Mouse (Mus musculus): ENCODE measurements around the gene Pigc. TPM values are rescaled to one million over a fixed set of nuclear protein-coding genes. Genes with fewer than 3 reads are reported as not detected.

Gene Pigc
- total RNA-seq, 1 experiment, result 6.4 TPM

DNA sequence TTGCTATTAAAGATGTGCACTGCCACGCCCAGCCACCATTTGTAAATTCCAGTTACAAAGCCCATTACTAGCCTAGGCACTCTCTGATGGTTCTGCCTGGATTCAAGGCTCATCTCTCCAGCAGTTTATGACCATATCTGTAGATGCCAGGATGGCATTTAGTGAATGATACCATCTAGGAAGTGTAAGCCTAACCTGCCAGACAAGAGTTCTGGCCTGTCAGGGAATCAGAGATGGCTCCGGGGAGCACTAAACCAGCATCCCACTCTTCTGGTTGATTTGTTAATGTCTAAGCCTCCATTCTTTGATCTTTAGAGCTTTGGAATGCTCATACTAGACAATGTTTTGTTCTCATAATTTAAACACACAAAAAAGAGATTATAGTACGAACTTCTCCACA is 44.7 kb upstream of the Pigc start:
- H3K4me3 ChIP-seq (ENCODE audit: insufficient read depth in 1 of 2, low read depth in 1 of 2, low read length in 2 of 2, poor library complexity in 1 of 2, severe bottlenecking in 1 of 2), result no peak overlapping the region
- H3K36me3 ChIP-seq (ENCODE audit: control insufficient read depth, insufficient read depth, low read length, poor library complexity, severe bottlenecking), result no peaks in the 10 kb centered on the region
- H3K27ac ChIP-seq (ENCODE audit: insufficient read depth, low read depth, low read length, poor library complexity, severe bottlenecking), result no peak overlapping the region
- no peak for DNase-seq (ENCODE audit: low read depth, low spot score)
- H3K4me1 ChIP-seq (ENCODE audit: control insufficient read depth in 2 of 2, insufficient read depth in 2 of 2, low read length in 2 of 2, poor library complexity in 1 of 2), result peaks cover 5 to 18% of the 10 kb centered on the region in 2 experiments; a peak in 3 of 4 replicates
- in situ Hi-C loops (cut with MboI; ENCODE audit: low sequenced_read_pairs in 2 of 2, unreplicated experiment in 2 of 2), result no loop called here
- no peak overlapping the region for H3K9ac ChIP-seq (ENCODE audit: insufficient read depth, low read depth, low read length, poor library complexity, severe bottlenecking)
- H3K9me3 ChIP-seq (ENCODE audit: control insufficient read depth, insufficient read depth, low read depth, low read length), result no peaks in the 10 kb centered on the region
- TF ChIP-seq ZNF384 (IDR thresholded peaks at IDR 0.05; ENCODE audit: low read depth, low read length), result no peak
- TF ChIP-seq CHD2 (IDR thresholded peaks at IDR 0.05; ENCODE audit: low read depth, low read length), result no peak
- TF ChIP-seq HCFC1 (IDR thresholded peaks at IDR 0.05; ENCODE audit: borderline replicate concordance, insufficient read depth, low read length), result no peak
- no peak for TF ChIP-seq ZC3H11A (IDR thresholded peaks at IDR 0.05; ENCODE audit: borderline replicate concordance, low read depth, low read length)
- no peak for TF ChIP-seq MAFK (IDR thresholded peaks at IDR 0.05; ENCODE audit: insufficient read depth, low read depth, low read length)

GRCm38 (mm10) chr1:161925281-161925805 is 43.6 kb upstream of the Pigc start:
- no peak for DNase-seq (ENCODE audit: low read depth, low spot score)
- TF ChIP-seq ZNF384 (IDR thresholded peaks at IDR 0.05; ENCODE audit: low read depth, low read length), result no peak
- TF ChIP-seq MAFK (IDR thresholded peaks at IDR 0.05; ENCODE audit: insufficient read depth, low read depth, low read length), result no peak
- no peak for TF ChIP-seq ZC3H11A (IDR thresholded peaks at IDR 0.05; ENCODE audit: borderline replicate concordance, low read depth, low read length)
- TF ChIP-seq CHD2 (IDR thresholded peaks at IDR 0.05; ENCODE audit: low read depth, low read length), result no peak
- TF ChIP-seq HCFC1 (IDR thresholded peaks at IDR 0.05; ENCODE audit: borderline replicate concordance, insufficient read depth, low read length), result no peak
- no peak overlapping the region for H3K27ac ChIP-seq (ENCODE audit: insufficient read depth, low read depth, low read length, poor library complexity, severe bottlenecking)

GRCm38 (mm10) chr1:161927976-161928375 is 41.0 kb upstream of the Pigc start:
- no peak overlapping the region for H3K4me3 ChIP-seq (ENCODE audit: insufficient read depth in 1 of 2, low read depth in 1 of 2, low read length in 2 of 2, poor library complexity in 1 of 2, severe bottlenecking in 1 of 2)
- H3K36me3 ChIP-seq (ENCODE audit: control insufficient read depth, insufficient read depth, low read length, poor library complexity, severe bottlenecking), result no peaks in the 10 kb centered on the region
- DNase-seq (ENCODE audit: low read depth, low spot score), result no peak
- H3K27ac ChIP-seq (ENCODE audit: insufficient read depth, low read depth, low read length, poor library complexity, severe bottlenecking), result no peak overlapping the region
- no peak overlapping the region for H3K9ac ChIP-seq (ENCODE audit: insufficient read depth, low read depth, low read length, poor library complexity, severe bottlenecking)
- TF ChIP-seq ZC3H11A (IDR thresholded peaks at IDR 0.05; ENCODE audit: borderline replicate concordance, low read depth, low read length), result no peak
- no peak for TF ChIP-seq HCFC1 (IDR thresholded peaks at IDR 0.05; ENCODE audit: borderline replicate concordance, insufficient read depth, low read length)
- no peak for TF ChIP-seq CHD2 (IDR thresholded peaks at IDR 0.05; ENCODE audit: low read depth, low read length)
- no peak for TF ChIP-seq ZNF384 (IDR thresholded peaks at IDR 0.05; ENCODE audit: low read depth, low read length)
- H3K9me3 ChIP-seq (ENCODE audit: control insufficient read depth, insufficient read depth, low read depth, low read length), result no peaks in the 10 kb centered on the region
- in situ Hi-C loops (cut with MboI; ENCODE audit: low sequenced_read_pairs in 2 of 2, unreplicated experiment in 2 of 2), result no loop called here
- peaks cover 2 to 5% of the 10 kb centered on the region in 2 experiments; a peak in 2 of 4 replicates for H3K4me1 ChIP-seq (ENCODE audit: control insufficient read depth in 2 of 2, insufficient read depth in 2 of 2, low read length in 2 of 2, poor library complexity in 1 of 2)

More at GRCm38 (mm10) chr1:161925281-161925805, 43.6 kb upstream of the Pigc start:
- H3K36me3 ChIP-seq (ENCODE audit: control insufficient read depth, insufficient read depth, low read length, poor library complexity, severe bottlenecking), result no peaks in the 10 kb centered on the region
- H3K4me3 ChIP-seq (ENCODE audit: insufficient read depth in 1 of 2, low read depth in 1 of 2, low read length in 2 of 2, poor library complexity in 1 of 2, severe bottlenecking in 1 of 2), result no peak overlapping the region
- in situ Hi-C loops (cut with MboI; ENCODE audit: low sequenced_read_pairs in 2 of 2, unreplicated experiment in 2 of 2), result no loop called here
- H3K9ac ChIP-seq (ENCODE audit: insufficient read depth, low read depth, low read length, poor library complexity, severe bottlenecking), result no peak overlapping the region
- H3K9me3 ChIP-seq (ENCODE audit: control insufficient read depth, insufficient read depth, low read depth, low read length), result no peaks in the 10 kb centered on the region
- H3K4me1 ChIP-seq (ENCODE audit: control insufficient read depth in 2 of 2, insufficient read depth in 2 of 2, low read length in 2 of 2, poor library complexity in 1 of 2), result peaks cover 5 to 12% of the 10 kb centered on the region in 2 experiments; a peak in 2 of 4 replicates

DNA sequence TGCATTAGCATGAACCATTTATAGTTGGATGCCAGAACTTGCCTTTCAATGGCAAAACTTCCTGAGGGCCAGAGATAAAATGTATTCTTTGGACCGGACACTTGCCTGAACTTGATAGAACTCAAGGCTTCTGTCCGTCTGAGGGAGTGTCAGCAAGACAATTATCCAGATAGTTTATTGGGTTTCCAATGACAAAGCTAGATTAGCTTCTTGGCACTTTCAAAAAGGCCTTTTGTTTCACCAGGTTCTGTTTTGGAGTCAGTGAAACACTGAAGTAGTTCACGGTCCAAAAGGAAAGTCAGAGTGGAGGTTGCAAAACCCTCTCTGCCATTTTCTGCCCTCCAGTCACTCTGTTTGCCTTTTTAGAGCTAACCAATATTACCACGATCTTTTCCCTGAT is 37.7 kb upstream of the Pigc start:
- no peaks in the 10 kb centered on the region; a peak in 1 of 4 replicates for H3K4me1 ChIP-seq (ENCODE audit: control insufficient read depth in 2 of 2, insufficient read depth in 2 of 2, low read length in 2 of 2, poor library complexity in 1 of 2)
- in situ Hi-C loops (cut with MboI; ENCODE audit: low sequenced_read_pairs in 2 of 2, unreplicated experiment in 2 of 2), result no loop called here
- H3K4me3 ChIP-seq (ENCODE audit: insufficient read depth in 1 of 2, low read depth in 1 of 2, low read length in 2 of 2, poor library complexity in 1 of 2, severe bottlenecking in 1 of 2), result no peak overlapping the region
- no peaks in the 10 kb centered on the region for H3K9me3 ChIP-seq (ENCODE audit: control insufficient read depth, insufficient read depth, low read depth, low read length)
- H3K9ac ChIP-seq (ENCODE audit: insufficient read depth, low read depth, low read length, poor library complexity, severe bottlenecking), result no peak overlapping the region
- DNase-seq (ENCODE audit: low read depth, low spot score), result no peak
- no peaks in the 10 kb centered on the region for H3K36me3 ChIP-seq (ENCODE audit: control insufficient read depth, insufficient read depth, low read length, poor library complexity, severe bottlenecking)
- H3K27ac ChIP-seq (ENCODE audit: insufficient read depth, low read depth, low read length, poor library complexity, severe bottlenecking), result no peak overlapping the region
- TF ChIP-seq ZC3H11A (IDR thresholded peaks at IDR 0.05; ENCODE audit: borderline replicate concordance, low read depth, low read length), result no peak
- TF ChIP-seq CHD2 (IDR thresholded peaks at IDR 0.05; ENCODE audit: low read depth, low read length), result no peak
- no peak for TF ChIP-seq HCFC1 (IDR thresholded peaks at IDR 0.05; ENCODE audit: borderline replicate concordance, insufficient read depth, low read length)
- no peak for TF ChIP-seq ZNF384 (IDR thresholded peaks at IDR 0.05; ENCODE audit: low read depth, low read length)
- TF ChIP-seq MAFK (IDR thresholded peaks at IDR 0.05; ENCODE audit: insufficient read depth, low read depth, low read length), result no peak

All from ES-E14 (cell line).